Mouse (Mus musculus) gastrocnemius, postnatal 36 days (tissue): ENCODE measurements around the gene Mgam. TPM values are rescaled to one million over a fixed set of nuclear protein-coding genes. Genes with fewer than 3 reads are reported as not detected.
"Not testable (repeated sequence)": the region's sequence is repeated elsewhere in the genome, so short reads cannot be mapped to it uniquely, and the experiment has no call there.

Source experiments
- DNase-seq, 2 experiments: peaks; one replicate each; pipeline ENCODE4 v3.0.0; 2022
- intact Hi-C: fragments of 180-260 bp; cut with DNase I; formaldehyde crosslinking; loops from one replicate; pipeline ENCODE4 v1.15.1; 2025
- long read RNA-seq, 2 experiments: library from polyadenylated mRNA; stranded (forward); transcript quantifications; one replicate each; pipeline ENCODE4 v2.0.0; 2021
- total RNA-seq, 2 experiments: library from RNA; stranded (reverse); gene quantifications; 2 replicates each; pipeline ENCODE4 v1.2.3; 2021

The Mgam gene
- under 1 TPM; 0.43 to 0.54 TPM for total RNA-seq
- long read RNA-seq, experiment 1, partial matches to known transcripts: 4 of 5 reads
- long read RNA-seq, experiment 1, other reads (novel, unspliced or antisense): 1 of 5 reads
- long read RNA-seq, experiment 2, partial matches to known transcripts: 3 of 3 reads
- long read RNA-seq, experiment 2, other reads (novel, unspliced or antisense): 0 of 3 reads

- DNase-seq: no peak
- intact Hi-C loops: no loop called here
Observed at GRCm38 (mm10) chr6:40628406-40629000, at the start of gene Mgam. TSS of gene Mgam (plus strand) at chr6:40628831.

GRCm38 (mm10) chr6:40584336-40584735, 44.3 kb upstream of the Mgam start:
- intact Hi-C loops: no loop called here
- DNase-seq: no peak

GRCm38 (mm10) chr6:40585645-40586044, 43.0 kb upstream of the Mgam start, which contains the start of gene Clec5a:
TSS of gene Clec5a (minus strand) at chr6:40585821.
- intact Hi-C loops: no loop called here
- DNase-seq: no peak

GRCm38 (mm10) chr6:40588346-40588745, 40.3 kb upstream of the Mgam start:
- intact Hi-C loops: no loop called here
- DNase-seq: no peak

- intact Hi-C loops: no loop called here
- no peak for DNase-seq
Observed at GRCm38 (mm10) chr6:40594804-40595550, 33.7 kb upstream of the Mgam start.

GRCm38 (mm10) chr6:40598546-40598945, 30.1 kb upstream of the Mgam start:
- intact Hi-C loops, DNase-seq: not testable (repeated sequence)

- intact Hi-C loops: no loop called here
Observed at GRCm38 (mm10) chr6:40607431-40607830, 21.2 kb upstream of the Mgam start.

GRCm38 (mm10) chr6:40610244-40610643, 18.4 kb upstream of the Mgam start:
- no peak for DNase-seq
- intact Hi-C loops: no loop called here

More at GRCm38 (mm10) chr6:40607431-40607830, 21.2 kb upstream of the Mgam start:
- DNase-seq: no peak

GRCm38 (mm10) chr6:40613260-40613852, 15.3 kb upstream of the Mgam start, which contains the start of gene Tas2r138:
TSS of gene Tas2r138 (minus strand) at chr6:40613310.
- intact Hi-C loops: no loop called here

GRCm38 (mm10) chr6:40617965-40618364, 10.7 kb upstream of the Mgam start:
- intact Hi-C loops: loop anchor here (5.0 kb wide), 1 partner anchor 74 kb away; no protein-coding TSS in a partner anchor
- peak in 1 of 2 experiments; percentile 7 for DNase-seq

More at GRCm38 (mm10) chr6:40613260-40613852, 15.3 kb upstream of the Mgam start, which contains the start of gene Tas2r138:
- no peak for DNase-seq

- intact Hi-C loops: no loop called here
- DNase-seq: no peak
Observed at GRCm38 (mm10) chr6:40626111-40626510, 2.5 kb upstream of the Mgam start.

- no peak for DNase-seq
- intact Hi-C loops: no loop called here
Observed at GRCm38 (mm10) chr6:40634640-40635071, 6.0 kb downstream of the Mgam start.

GRCm38 (mm10) chr6:40635559-40635958, 6.9 kb downstream of the Mgam start:
- no peak for DNase-seq
- intact Hi-C loops: no loop called here

GRCm38 (mm10) chr6:40637755-40638154, 9.1 kb downstream of the Mgam start:
- intact Hi-C loops: no loop called here
- no peak for DNase-seq

GRCm38 (mm10) chr6:40640710-40641538, 12.3 kb downstream of the Mgam start:
- intact Hi-C loops: no loop called here
- no peak for DNase-seq

GRCm38 (mm10) chr6:40645701-40646100, 17.1 kb downstream of the Mgam start:
- DNase-seq: no peak
- intact Hi-C loops: no loop called here

- DNase-seq: no peak
Observed at GRCm38 (mm10) chr6:40650953-40651352, 22.3 kb downstream of the Mgam start.

GRCm38 (mm10) chr6:40660930-40661329, 32.3 kb downstream of the Mgam start:
- intact Hi-C loops: no loop called here
- DNase-seq: no peak

More at GRCm38 (mm10) chr6:40650953-40651352, 22.3 kb downstream of the Mgam start:
- intact Hi-C loops: no loop called here

- DNase-seq: no peak
Observed at GRCm38 (mm10) chr6:40689180-40689579, 60.5 kb downstream of the Mgam start.

GRCm38 (mm10) chr6:40692007-40692406, 63.4 kb downstream of the Mgam start:
- intact Hi-C loops: loop anchor here (5.0 kb wide), 1 partner anchor 75 kb away; no protein-coding TSS in a partner anchor
- DNase-seq: not testable (repeated sequence)

More at GRCm38 (mm10) chr6:40689180-40689579, 60.5 kb downstream of the Mgam start:
- intact Hi-C loops: no loop called here
